Mouse (Mus musculus) midbrain, embryonic 10.5 days (tissue): ENCODE results near the gene Gh. TPM values are rescaled to one million over a fixed set of nuclear protein-coding genes. Genes with fewer than 3 reads are reported as not detected.
A peak's percentile ranks its signal among the peaks of the same experiment; 100 is the strongest.

Experiments used
- DNase-seq: peaks from one replicate; pipeline ENCODE4 v3.0.0-alpha.2; 2017; ENCODE audit warnings: low spot score
- H3K27ac ChIP-seq: fragments of 300-500 bp; sonication (generic); replicated peaks from 2 replicates; pipeline ENCODE4 v1.5.1; 2016; ENCODE audit warnings: mild to moderate bottlenecking
- H3K27me3 ChIP-seq: fragments of 300-500 bp; sonication (generic); 2 replicates; pipeline ENCODE4 v1.6.1; 2016; ENCODE audit warnings: low read depth, mild to moderate bottlenecking; ENCODE audit not compliant: poor library complexity, severe bottlenecking
- H3K36me3 ChIP-seq: fragments of 300-500 bp; sonication (generic); 2 replicates; pipeline ENCODE4 v1.6.1; 2016; ENCODE audit warnings: mild to moderate bottlenecking, moderate library complexity
- H3K4me1 ChIP-seq: fragments of 300-500 bp; sonication (generic); 2 replicates; pipeline ENCODE4 v1.6.1; 2016
- H3K4me3 ChIP-seq: fragments of 300-500 bp; sonication (generic); 2 replicates; pipeline ENCODE4 v1.5.1; 2016; ENCODE audit warnings: mild to moderate bottlenecking, moderate library complexity
- H3K9me3 ChIP-seq: fragments of 300-500 bp; sonication (generic); replicated peaks from 2 replicates; pipeline ENCODE4 v1.6.1; 2016; ENCODE audit warnings: mild to moderate bottlenecking
- WGBS: fragments of 180-500 bp; shearing (Covaris S2); methylation state at CpG from one replicate; pipeline ENCODE4 v1.1.7; 2016; 5-methylcytosine and 5-hydroxymethylcytosine counted together
- polyA plus RNA-seq: library from polyadenylated mRNA; unstranded; fragments of >200 nt; fragmentation: Nextera tagmentation; extraction: Ambion mirVana; gene quantifications from 2 replicates; pipeline ENCODE4 v1.2.1, GENCODE M21; 2016

Gh gene
- polyA plus RNA-seq, 1 experiment from 2014 or later, result not detected

DNA sequence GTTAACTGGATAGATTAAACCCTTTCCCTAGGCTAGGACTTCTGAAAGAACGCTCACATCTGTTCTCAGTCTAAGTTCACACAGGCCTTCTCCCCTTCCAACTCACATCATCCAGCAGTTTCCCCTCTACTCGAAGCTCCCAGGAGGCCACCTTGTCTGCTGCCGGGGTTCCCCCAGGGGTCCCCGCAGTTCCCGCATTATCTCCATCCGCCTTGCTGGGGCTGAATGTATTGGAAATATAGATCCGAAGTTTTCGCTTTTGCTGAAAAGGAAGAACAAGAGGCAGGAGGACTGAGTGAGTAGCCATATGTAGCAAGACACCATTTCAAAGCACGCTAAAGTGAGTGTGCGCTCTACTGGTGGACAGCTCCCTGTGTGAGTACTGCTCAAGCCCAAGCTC, 35.2 kb downstream of the Gh start:
- peaks cover 77% of the 10 kb centered on the region for H3K36me3 ChIP-seq

DNA sequence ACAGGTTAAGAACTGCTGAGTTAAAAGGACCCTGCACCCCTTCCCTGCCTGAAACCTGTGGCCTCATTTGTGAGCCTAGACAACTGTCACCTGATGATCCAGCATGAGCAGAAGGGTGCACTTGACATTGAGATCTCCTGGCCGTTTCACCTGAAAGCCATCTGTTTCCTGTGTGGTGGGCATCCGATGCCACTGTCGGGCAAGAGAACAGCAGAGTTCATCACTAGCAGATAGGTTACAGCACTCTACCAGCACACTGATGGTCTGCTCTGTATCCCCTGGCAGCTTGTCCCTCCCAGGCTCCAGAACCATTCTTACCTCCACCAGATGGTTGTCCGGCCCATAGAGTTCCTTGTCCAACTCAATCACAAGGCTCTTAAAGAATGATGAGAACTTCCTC, 36.1 kb downstream of the Gh start:
- Histone ChIP-seq H3K36me3 (peaks cover 86% of the 10 kb centered on the region), H3K4me1 (peaks cover 31% of the 10 kb centered on the region), H3K27me3 (no peaks in the 10 kb centered on the region), H3K4me3 (no peak overlapping the region), H3K27ac (no peak overlapping the region), H3K9me3 (no peaks in the 10 kb centered on the region)
- no peak for DNase-seq
- WGBS, result 95% methylated on average over 4 of the region's 4 CpGs

More for the DNA sequence above, 35.2 kb downstream of the Gh start:
- WGBS, result 93% methylated on average over 10 of the region's 10 CpGs
- Histone ChIP-seq H3K9me3 (no peaks in the 10 kb centered on the region), H3K4me3 (no peak overlapping the region), H3K4me1 (peaks cover 39% of the 10 kb centered on the region), H3K27me3 (no peaks in the 10 kb centered on the region), H3K27ac (no peak overlapping the region)
- DNase-seq, result no peak

DNA sequence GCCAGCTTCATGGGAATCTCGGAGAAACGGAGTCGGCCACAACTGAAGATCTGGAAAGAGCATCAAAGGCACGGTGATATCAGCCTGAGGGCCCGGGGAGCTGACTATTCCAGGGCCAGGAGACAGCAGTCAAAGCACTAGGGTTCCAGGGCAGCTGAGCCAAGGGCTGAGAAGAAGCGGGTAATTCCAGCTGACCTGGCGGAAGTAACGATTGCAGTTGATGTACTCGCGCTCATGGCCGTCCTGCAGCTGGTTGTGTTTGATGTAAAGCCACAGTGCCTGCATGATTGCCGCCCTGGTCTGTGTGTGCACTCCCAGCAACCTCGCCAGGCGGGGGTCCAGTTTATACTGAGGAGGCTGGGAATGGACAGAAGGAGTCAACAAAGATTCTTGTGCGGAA, 36.7 kb downstream of the Gh start:
- Histone ChIP-seq H3K36me3 (peaks cover 89% of the 10 kb centered on the region), H3K27ac (no peak overlapping the region), H3K4me3 (no peak overlapping the region), H3K4me1 (peaks cover 25% of the 10 kb centered on the region), H3K9me3 (no peaks in the 10 kb centered on the region), H3K27me3 (no peaks in the 10 kb centered on the region)
- DNase-seq, result no peak
- WGBS, result 95% methylated on average over 15 of the region's 15 CpGs

DNA sequence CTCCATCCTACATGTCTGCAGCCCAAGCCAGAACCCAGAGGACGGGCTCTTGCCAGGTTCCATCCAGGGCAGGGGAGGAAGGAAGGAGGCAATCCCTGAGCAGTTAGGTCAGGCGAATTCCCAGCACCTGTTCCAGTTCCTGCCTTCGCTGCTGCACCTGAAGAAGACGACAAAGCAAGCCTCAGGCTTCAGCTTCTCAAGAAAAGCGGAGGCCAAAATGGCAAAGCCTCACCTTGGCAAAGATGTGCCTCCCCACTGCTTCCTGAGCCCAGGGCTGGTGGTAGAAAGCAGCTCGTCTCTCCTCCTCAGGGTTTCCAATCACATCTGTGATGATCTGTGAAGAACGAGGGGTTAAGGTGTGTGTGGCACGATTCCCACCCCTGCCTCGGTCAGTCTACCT, 37.7 kb downstream of the Gh start:
- H3K4me1 ChIP-seq, result peaks cover 19% of the 10 kb centered on the region
- no peak for DNase-seq
- no peak overlapping the region for H3K4me3 ChIP-seq
- 91% methylated on average over 9 of the region's 9 CpGs for WGBS
- no peaks in the 10 kb centered on the region for H3K9me3 ChIP-seq
- no peak overlapping the region for H3K27ac ChIP-seq
- peaks cover 99% of the 10 kb centered on the region for H3K36me3 ChIP-seq
- no peaks in the 10 kb centered on the region for H3K27me3 ChIP-seq

DNA sequence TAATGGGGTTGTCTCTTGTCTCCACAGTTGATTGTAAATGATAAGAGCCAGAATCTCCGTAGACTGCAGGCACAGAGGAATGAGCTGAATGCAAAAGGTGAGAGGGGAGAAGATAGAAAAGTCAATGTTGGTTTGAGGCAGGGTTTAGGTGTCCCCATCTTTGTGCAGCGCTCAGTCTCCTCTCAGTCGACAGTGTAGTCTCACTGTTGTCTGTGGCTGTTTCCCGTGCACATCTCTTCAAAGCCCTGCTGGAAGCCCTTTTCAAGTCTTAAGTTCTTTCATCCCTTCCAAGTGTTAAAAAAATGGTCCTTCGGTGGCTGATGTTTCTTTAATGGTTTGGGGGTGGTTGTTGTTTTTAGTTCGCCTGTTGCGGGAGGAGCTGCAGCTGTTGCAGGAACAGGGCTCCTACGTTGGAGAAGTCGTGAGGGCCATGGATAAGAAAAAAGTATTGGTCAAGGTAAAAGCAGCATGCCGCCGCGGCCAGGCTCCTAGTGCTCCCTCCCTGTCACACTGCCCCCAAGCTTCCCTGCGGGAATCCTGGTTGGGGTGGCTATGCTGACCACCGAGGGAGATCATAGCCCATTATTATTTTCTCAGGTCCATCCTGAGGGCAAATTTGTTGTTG, 40.7 kb downstream of the Gh start:
- H3K27me3 ChIP-seq, result no peaks in the 10 kb centered on the region
- H3K27ac ChIP-seq, result no peak overlapping the region
- H3K9me3 ChIP-seq, result no peaks in the 10 kb centered on the region
- H3K36me3 ChIP-seq, result peaks cover 91% of the 10 kb centered on the region
- peaks cover 16% of the 10 kb centered on the region for H3K4me1 ChIP-seq
- no peak for DNase-seq
- 87% methylated on average over 14 of the region's 14 CpGs for WGBS
- no peak overlapping the region for H3K4me3 ChIP-seq

DNA sequence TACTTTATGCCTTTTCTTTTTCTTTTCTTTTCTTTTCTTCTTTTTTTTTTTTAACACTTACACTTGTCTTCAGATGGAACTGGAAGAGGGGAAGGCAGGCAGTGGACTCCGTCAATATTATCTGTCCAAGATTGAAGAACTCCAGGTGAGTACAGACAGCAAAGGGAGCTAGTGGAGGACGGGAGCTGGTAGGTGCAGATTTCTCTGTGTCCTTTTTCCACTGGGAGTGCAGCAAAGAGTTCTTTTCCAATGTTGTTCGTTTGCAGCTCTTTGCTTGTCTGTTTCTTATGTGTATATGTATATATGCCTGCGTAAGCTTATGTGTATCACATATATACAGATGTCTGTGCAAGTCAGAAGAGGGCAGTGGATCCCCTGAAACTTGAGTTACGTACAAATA, 44.9 kb downstream of the Gh start:
- DNase-seq, result no peak
- 76% methylated on average over 5 of the region's 5 CpGs for WGBS
- Histone ChIP-seq H3K27ac (peak overlapping the region; percentile 96), H3K9me3 (no peaks in the 10 kb centered on the region), H3K4me3 (peak overlapping the region; percentile 91), H3K27me3 (no peaks in the 10 kb centered on the region), H3K4me1 (peaks cover 28% of the 10 kb centered on the region), H3K36me3 (peaks cover 80% of the 10 kb centered on the region)

DNA sequence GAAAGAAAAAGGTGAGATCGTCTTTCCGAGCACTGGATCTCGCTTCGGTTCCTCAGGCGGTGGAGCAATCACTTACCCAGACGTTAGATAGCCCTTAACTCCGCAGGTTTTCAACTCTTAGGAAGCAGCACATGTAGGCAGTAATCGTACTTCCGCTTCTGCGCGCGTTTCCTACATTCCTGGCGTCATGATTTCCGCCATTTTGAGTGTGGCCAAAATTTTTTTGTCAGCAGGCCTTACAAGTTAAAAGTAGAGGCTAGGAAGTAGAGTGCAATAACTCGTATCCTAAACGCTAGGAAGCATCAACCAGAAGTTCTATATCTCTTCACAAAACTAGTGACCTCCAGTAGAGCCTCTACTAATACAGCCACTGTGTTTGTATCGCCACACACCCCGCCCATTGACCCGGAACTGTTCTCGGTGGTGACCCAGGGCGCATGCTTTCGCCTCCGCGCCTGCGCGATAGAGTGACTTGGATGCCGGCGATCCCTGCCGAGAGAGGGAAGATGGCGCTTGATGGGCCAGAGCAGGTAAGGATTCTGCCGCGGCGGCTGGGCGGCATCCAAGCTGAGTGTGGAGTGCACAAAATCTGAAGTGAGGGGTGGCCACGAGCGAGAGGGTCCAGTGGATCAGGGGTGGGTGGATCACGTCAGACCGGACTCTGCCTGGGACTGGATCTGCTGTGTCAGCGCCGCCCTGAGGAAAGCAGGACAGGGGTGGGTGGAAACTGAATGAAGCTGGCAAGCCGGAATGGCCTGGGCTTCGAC, 45.8 kb downstream of the Gh start, which contains the start of the genes Ftsj3 and Psmc5:
Ftsj3 (minus strand) TSS at position 395 of the 767 bp plus-strand sequence.
Psmc5 (plus strand) TSS at position 470 of the 767 bp plus-strand sequence.
- Histone ChIP-seq H3K27me3 (no peaks in the 10 kb centered on the region), H3K36me3 (peaks cover 80% of the 10 kb centered on the region), H3K27ac (peak within 1 kb of the TSS; percentile 96), H3K4me3 (peak within 1 kb of the TSS; percentile 91), H3K4me1 (peaks cover 28% of the 10 kb centered on the region), H3K9me3 (no peaks in the 10 kb centered on the region)
- DNase-seq, result peak; percentile 95
- under 1% methylated on average over 42 of the region's 42 CpGs for WGBS

DNA sequence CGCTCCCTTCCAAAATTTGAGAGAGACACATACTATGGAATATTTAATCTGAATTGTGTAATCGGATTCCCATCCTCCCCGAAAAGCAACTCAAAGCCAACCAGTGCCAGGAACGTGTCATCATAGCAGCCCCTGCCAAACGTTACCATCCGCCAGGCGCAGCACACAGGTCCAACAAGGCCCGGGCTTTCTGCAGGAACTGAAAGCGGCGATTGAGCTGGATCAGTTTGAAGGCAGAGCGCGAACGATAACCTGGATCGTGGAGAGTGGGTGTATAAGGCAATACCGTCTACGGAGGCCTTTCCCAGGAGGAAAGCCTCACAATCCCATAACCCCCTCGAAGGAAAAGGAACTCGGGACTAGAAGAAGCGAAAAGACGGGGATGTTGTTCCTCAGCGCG, 46.5 kb downstream of the Gh start:
- Histone ChIP-seq H3K36me3 (peaks cover 80% of the 10 kb centered on the region), H3K27ac (peak overlapping the region; percentile 96)

DNA sequence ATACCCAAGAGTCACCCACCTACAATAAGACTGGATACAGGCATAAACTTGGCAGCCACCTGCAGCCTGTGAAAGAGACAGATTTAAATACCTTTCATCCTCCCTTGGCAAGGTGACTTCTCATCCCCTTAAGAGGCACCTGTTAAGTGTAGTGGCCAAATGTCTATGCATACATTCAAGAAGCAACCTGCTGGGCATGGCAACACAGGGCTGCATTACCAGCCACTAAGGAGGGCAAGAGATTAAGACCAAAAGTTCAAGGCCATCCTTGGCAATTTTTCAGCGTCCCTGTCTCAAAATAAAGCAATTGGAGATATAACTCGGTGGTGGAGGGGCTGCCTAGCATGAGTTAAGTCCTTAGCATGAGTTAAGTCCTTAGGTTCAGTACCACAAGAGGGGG, 46.9 kb downstream of the Gh start:
- Histone ChIP-seq H3K9me3 (no peaks in the 10 kb centered on the region), H3K4me3 (peak overlapping the region; percentile 91), H3K36me3 (peaks cover 80% of the 10 kb centered on the region), H3K27ac (no peak overlapping the region), H3K27me3 (no peaks in the 10 kb centered on the region), H3K4me1 (peaks cover 28% of the 10 kb centered on the region)
- 21% methylated on average over 2 of the region's 2 CpGs for WGBS
- no peak for DNase-seq

More for the DNA sequence above, 46.5 kb downstream of the Gh start:
- Histone ChIP-seq H3K9me3 (no peaks in the 10 kb centered on the region), H3K4me3 (peak overlapping the region; percentile 91), H3K27me3 (no peaks in the 10 kb centered on the region), H3K4me1 (peaks cover 28% of the 10 kb centered on the region)
- WGBS, result 5% methylated on average over 22 of the region's 22 CpGs
- DNase-seq, result no peak

Other genes with a start within 250 kb of the Gh start
- gene Taco1, start 235.8 kb downstream of the Gh start, polyA plus RNA-seq, result 13.7 and 14.1 TPM in 2 replicates
- gene Map3k3, start 217.3 kb downstream of the Gh start, polyA plus RNA-seq, result 20.6 and 21.9 TPM in 2 replicates
- 0.57 TPM in 1 of 2 replicates, not detected in the other for gene Gm10840, start 141.0 kb downstream of the Gh start, polyA plus RNA-seq
- gene Limd2, start 141.0 kb downstream of the Gh start, polyA plus RNA-seq, result 364 and 366 TPM in 2 replicates
- 41.8 and 42.4 TPM in 2 replicates for gene Strada, start 99.7 kb downstream of the Gh start, polyA plus RNA-seq
- gene Ccdc47, start 85.5 kb downstream of the Gh start, polyA plus RNA-seq, result 69.9 and 74.0 TPM in 2 replicates
- gene Ddx42, start 84.9 kb downstream of the Gh start, polyA plus RNA-seq, result 100 and 112 TPM in 2 replicates
- 78.1 and 83.8 TPM in 2 replicates for gene Ftsj3, start 45.8 kb downstream of the Gh start, polyA plus RNA-seq
- 408 and 433 TPM in 2 replicates for gene Psmc5, start 45.7 kb downstream of the Gh start, polyA plus RNA-seq
- gene Smarcd2, start 28.9 kb downstream of the Gh start, polyA plus RNA-seq, result 19.3 and 20.0 TPM in 2 replicates
- gene Tcam1, start 25.2 kb downstream of the Gh start, polyA plus RNA-seq, result 0.06 and 0.15 TPM in 2 replicates
- 0.99 TPM in 2 replicates for gene Cd79b, start 12.9 kb upstream of the Gh start, polyA plus RNA-seq
- gene Scn4a, start 51.4 kb upstream of the Gh start, polyA plus RNA-seq, result 0.10 and 0.15 TPM in 2 replicates
- 0.10 TPM in 1 of 2 replicates, not detected in the other for gene Prr29, start 63.6 kb upstream of the Gh start, polyA plus RNA-seq
- 13.4 and 15.0 TPM in 2 replicates for gene Icam2, start 86.2 kb upstream of the Gh start, polyA plus RNA-seq
- gene Ern1, start 186.0 kb upstream of the Gh start, polyA plus RNA-seq, result 5.0 and 5.2 TPM in 2 replicates